Mouse (Mus musculus) A20 (cell line): ENCODE measurements around the gene Mok.

Experiments
- DNase-seq: peaks from one replicate; pipeline ENCODE4 v3.0.0-alpha.2; 2011; ENCODE audit warnings: low read depth, low spot score

The Mok gene

GRCm38 (mm10) chr12:110850010-110850928 is 9.5 kb upstream of the Mok start, which contains the start of gene Zfp839:
Zfp839 (plus strand) TSS chr12:110850253.
- peak; percentile 91 for DNase-seq

GRCm38 (mm10) chr12:110846191-110846765 is 5.5 kb upstream of the Mok start:
- no peak for DNase-seq

GRCm38 (mm10) chr12:110845131-110845880 is 4.6 kb upstream of the Mok start:
- peak; percentile 97 for DNase-seq

- no peak for DNase-seq
These were observed 3.7 kb upstream of the Mok start for GRCm38 (mm10) chr12:110844227-110845130.

- DNase-seq: peak; percentile 91
These were observed 2.7 kb upstream of the Mok start for GRCm38 (mm10) chr12:110843194-110844048.

GRCm38 (mm10) chr12:110841731-110842493 is 1.2 kb upstream of the Mok start:
- peak; percentile 36 for DNase-seq

- no peak for DNase-seq
These were observed 2.9 kb downstream of the Mok start for GRCm38 (mm10) chr12:110837850-110838249.

GRCm38 (mm10) chr12:110837192-110837841 is 3.4 kb downstream of the Mok start:
- DNase-seq: no peak

GRCm38 (mm10) chr12:110836729-110837128 is 4.0 kb downstream of the Mok start:
- no peak for DNase-seq

- DNase-seq: no peak
These were observed 5.6 kb downstream of the Mok start for GRCm38 (mm10) chr12:110835182-110835581.

- DNase-seq: no peak
These were observed 10.3 kb downstream of the Mok start for GRCm38 (mm10) chr12:110830293-110831024.

GRCm38 (mm10) chr12:110828908-110829307 is 11.8 kb downstream of the Mok start:
- DNase-seq: no peak

GRCm38 (mm10) chr12:110822366-110822765 is 18.4 kb downstream of the Mok start:
- no peak for DNase-seq

GRCm38 (mm10) chr12:110821787-110822186 is 19.0 kb downstream of the Mok start:
- DNase-seq: no peak

GRCm38 (mm10) chr12:110819367-110819766 is 21.4 kb downstream of the Mok start:
- no peak for DNase-seq

- no peak for DNase-seq
These were observed 23.9 kb downstream of the Mok start for GRCm38 (mm10) chr12:110816833-110817232.

GRCm38 (mm10) chr12:110814924-110815323 is 25.8 kb downstream of the Mok start:
- DNase-seq: no peak

- DNase-seq: peak; percentile 61
These were observed 27.1 kb downstream of the Mok start for GRCm38 (mm10) chr12:110813624-110814023.
